Mouse (Mus musculus) spleen, adult 2 months (tissue): Measurements from ENCODE around the gene Ccnf.

Experiments
- CTCF ChIP-seq: fragments of 200-500 bp; IDR thresholded peaks from 2 replicates; pipeline ENCODE4 v1.5.1; 2011; ENCODE audit warnings: mild to moderate bottlenecking, inconsistent platforms; ENCODE audit not compliant: insufficient read depth, insufficient read length, insufficient replicate concordance; ENCODE audit errors: extremely low read depth
- POLR2A ChIP-seq: fragments of 200-500 bp; IDR thresholded peaks from 2 replicates; pipeline ENCODE4 v1.6.1; 2011; ENCODE audit warnings: low read depth, low read length, inconsistent platforms

DNA sequence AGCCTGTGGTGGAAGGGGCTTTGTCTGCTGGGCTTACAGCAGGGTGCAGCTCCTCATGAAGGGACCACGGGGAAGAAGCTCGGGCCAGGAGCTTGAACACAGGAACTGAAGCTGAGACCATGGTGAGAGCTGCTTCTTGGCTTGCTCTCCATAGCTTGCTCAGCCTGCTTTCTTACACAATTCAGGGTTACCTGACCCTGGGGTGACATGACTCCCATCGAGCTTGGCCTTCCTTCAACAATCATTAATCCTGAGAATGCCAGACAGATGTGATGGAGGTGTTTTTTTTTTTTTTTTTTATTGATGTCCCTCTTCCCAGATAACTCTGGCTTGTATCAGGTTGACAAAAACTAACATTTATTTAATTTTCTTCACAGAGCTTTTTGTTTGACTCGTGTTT, 7.7 kb upstream of the Ccnf start:
- TF ChIP-seq CTCF, result no peak
- no peak for TF ChIP-seq POLR2A
